Mouse (Mus musculus) kidney, adult 2 months (tissue): ENCODE measurements around the gene Npw.

Source experiments
- CTCF ChIP-seq: fragments of 200-500 bp; conservative IDR thresholded peaks from 2 replicates; pipeline ENCODE4 v1.5.1; 2011; ENCODE audit warnings: low read depth, mild to moderate bottlenecking, control low read depth, low read length, moderate library complexity, mixed read lengths; ENCODE audit not compliant: insufficient read depth, insufficient read length
- POLR2A ChIP-seq: fragments of 200-500 bp; IDR thresholded peaks from one replicate; pipeline ENCODE4 v1.6.1; 2011; ENCODE audit warnings: low read depth, low read length, control low read depth

GRCm38 (mm10) chr17:24658017-24658758 lies at the start of gene Npw:
- no peak for TF ChIP-seq CTCF
- TF ChIP-seq POLR2A, result no peak
